Mouse (Mus musculus): ENCODE data around the gene Tatdn3.

DNA sequence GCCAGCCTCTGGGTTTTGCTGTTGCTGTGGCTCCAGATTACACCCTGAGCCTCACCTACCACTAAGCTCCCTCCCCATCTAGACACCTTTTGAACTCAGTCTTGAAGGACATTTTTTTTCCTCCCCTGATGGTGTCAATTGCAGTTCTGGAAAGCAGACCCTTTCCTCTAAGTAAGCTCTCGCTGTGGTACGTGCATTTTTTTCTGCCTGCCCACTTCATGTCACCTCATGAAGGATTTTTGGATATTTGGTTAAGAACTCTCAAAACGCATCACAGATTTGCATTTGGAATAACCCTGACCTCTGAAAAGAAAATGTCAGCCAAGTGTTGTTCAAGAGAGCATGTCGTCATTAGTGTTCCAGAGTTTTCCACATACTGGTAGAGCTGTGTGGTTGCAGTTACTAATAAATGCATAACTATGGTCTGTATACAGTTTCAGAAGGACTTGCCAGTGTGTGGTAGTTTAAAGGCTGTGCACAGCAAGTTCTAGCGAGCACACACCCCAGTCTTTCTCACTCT, 37.1 kb upstream of the Tatdn3 start:
- TF ChIP-seq CTCF (IDR thresholded peaks at IDR 0.05) (no peak), EP300 (IDR thresholded peaks at IDR 0.05; ENCODE audit: insufficient read depth, low read depth, low read length) (no peak)
